Mouse (Mus musculus): ENCODE measurements around the gene Myh4. TPM values are rescaled to one million over a fixed set of nuclear protein-coding genes. Genes with fewer than 3 reads are reported as not detected.

Myh4 gene
- polyA plus RNA-seq (2014; fragmentation: Nextera tagmentation; extraction: Ambion mirVana) = 0.05 and 0.08 TPM in 2 replicates

GRCm38 (mm10) chr11:67237481-67238079 is at the start of gene Myh4:
TSS of gene Myh4 (plus strand) at chr11:67238029.
- H3K27ac ChIP-seq (replicated peaks; ENCODE audit: low read depth, low read length) = no peak within 1 kb of the TSS
- H3K27me3 ChIP-seq (ENCODE audit: control insufficient read depth, insufficient read depth, low read length) = no peaks in the 10 kb centered on the region
- no peaks in the 10 kb centered on the region for H3K36me3 ChIP-seq (ENCODE audit: control insufficient read depth, insufficient read depth, low read length)
- no peak for DNase-seq
- WGBS = 83% methylated on average over 5 of the region's 5 CpGs
- no peaks in the 10 kb centered on the region for H3K4me1 ChIP-seq (ENCODE audit: control insufficient read depth, insufficient read depth, low read length)
- ATAC-seq (ENCODE audit: low FRiP score, low TSS enrichment) = no peak
- H3K4me2 ChIP-seq (ENCODE audit: low read length) = no peak within 1 kb of the TSS
- no peak within 1 kb of the TSS for H3K4me3 ChIP-seq (replicated peaks; ENCODE audit: low read depth, low read length)
- H3K9ac ChIP-seq (replicated peaks; ENCODE audit: low read length) = no peak within 1 kb of the TSS
- H3K9me3 ChIP-seq (ENCODE audit: control insufficient read depth, low read length) = no peaks in the 10 kb centered on the region

GRCm38 (mm10) chr11:67190316-67190715 is 47.5 kb upstream of the Myh4 start:
- Histone ChIP-seq H3K27ac (replicated peaks; ENCODE audit: low read depth, low read length) (no peak overlapping the region), H3K9me3 (ENCODE audit: control insufficient read depth, low read length) (no peaks in the 10 kb centered on the region)
- WGBS = 88% methylated on average over 10 of the region's 10 CpGs

DNA sequence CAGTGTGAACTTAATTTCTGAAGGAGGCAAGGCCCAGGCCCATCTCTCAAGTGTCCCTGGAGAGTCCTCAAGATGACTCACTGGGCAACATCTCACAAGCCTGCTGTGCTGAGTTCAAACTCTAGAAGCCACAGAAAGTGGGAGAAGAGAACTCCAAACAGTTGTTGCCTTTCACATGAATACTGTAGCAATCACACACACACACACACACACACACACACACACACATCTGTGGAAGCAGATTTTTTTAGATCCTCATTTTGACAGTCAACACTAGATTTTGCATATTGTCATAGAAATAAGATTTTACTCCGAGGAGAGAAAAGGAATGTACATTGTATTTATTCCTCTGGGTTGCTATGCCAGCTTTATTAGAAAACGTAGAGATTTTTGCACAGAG is 47.0 kb upstream of the Myh4 start:
- H3K9ac ChIP-seq (replicated peaks; ENCODE audit: low read length) = no peak overlapping the region
- DNase-seq (no peak), ATAC-seq (ENCODE audit: low FRiP score, low TSS enrichment) (no peak)
- 92% methylated on average over 2 of the region's 2 CpGs for WGBS
- no peak overlapping the region for H3K4me3 ChIP-seq (replicated peaks; ENCODE audit: low read depth, low read length)
- H3K4me1 ChIP-seq (ENCODE audit: control insufficient read depth, insufficient read depth, low read length) = no peaks in the 10 kb centered on the region
- H3K27me3 ChIP-seq (ENCODE audit: control insufficient read depth, insufficient read depth, low read length) = no peaks in the 10 kb centered on the region
- no peak overlapping the region for H3K27ac ChIP-seq (replicated peaks; ENCODE audit: low read depth, low read length)
- no peaks in the 10 kb centered on the region for H3K9me3 ChIP-seq (ENCODE audit: control insufficient read depth, low read length)
- no peak overlapping the region for H3K4me2 ChIP-seq (ENCODE audit: low read length)
- H3K36me3 ChIP-seq (ENCODE audit: control insufficient read depth, insufficient read depth, low read length) = no peaks in the 10 kb centered on the region

More at GRCm38 (mm10) chr11:67190316-67190715, 47.5 kb upstream of the Myh4 start:
- ATAC-seq (ENCODE audit: low FRiP score, low TSS enrichment) (no peak), DNase-seq (no peak)
- Histone ChIP-seq H3K36me3 (ENCODE audit: control insufficient read depth, insufficient read depth, low read length) (no peaks in the 10 kb centered on the region), H3K9ac (replicated peaks; ENCODE audit: low read length) (no peak overlapping the region), H3K4me2 (ENCODE audit: low read length) (no peak overlapping the region), H3K27me3 (ENCODE audit: control insufficient read depth, insufficient read depth, low read length) (no peaks in the 10 kb centered on the region), H3K4me3 (replicated peaks; ENCODE audit: low read depth, low read length) (no peak overlapping the region), H3K4me1 (ENCODE audit: control insufficient read depth, insufficient read depth, low read length) (no peaks in the 10 kb centered on the region)

GRCm38 (mm10) chr11:67191496-67191895 is 46.3 kb upstream of the Myh4 start:
- no peaks in the 10 kb centered on the region for H3K27me3 ChIP-seq (ENCODE audit: control insufficient read depth, insufficient read depth, low read length)
- H3K9me3 ChIP-seq (ENCODE audit: control insufficient read depth, low read length) = no peaks in the 10 kb centered on the region
- H3K4me1 ChIP-seq (ENCODE audit: control insufficient read depth, insufficient read depth, low read length) = no peaks in the 10 kb centered on the region
- WGBS = 91% methylated on average over 14 of the region's 14 CpGs
- no peak overlapping the region for H3K9ac ChIP-seq (replicated peaks; ENCODE audit: low read length)
- DNase-seq (no peak), ATAC-seq (ENCODE audit: low FRiP score, low TSS enrichment) (no peak)
- no peak overlapping the region for H3K4me3 ChIP-seq (replicated peaks; ENCODE audit: low read depth, low read length)
- H3K4me2 ChIP-seq (ENCODE audit: low read length) = no peak overlapping the region
- no peaks in the 10 kb centered on the region for H3K36me3 ChIP-seq (ENCODE audit: control insufficient read depth, insufficient read depth, low read length)
- no peak overlapping the region for H3K27ac ChIP-seq (replicated peaks; ENCODE audit: low read depth, low read length)

- no peak overlapping the region for H3K9ac ChIP-seq (replicated peaks; ENCODE audit: low read length)
- DNase-seq (no peak), ATAC-seq (ENCODE audit: low FRiP score, low TSS enrichment) (no peak)
- no peaks in the 10 kb centered on the region for H3K36me3 ChIP-seq (ENCODE audit: control insufficient read depth, insufficient read depth, low read length)
- H3K27me3 ChIP-seq (ENCODE audit: control insufficient read depth, insufficient read depth, low read length) = no peaks in the 10 kb centered on the region
- H3K4me1 ChIP-seq (ENCODE audit: control insufficient read depth, insufficient read depth, low read length) = no peaks in the 10 kb centered on the region
- H3K9me3 ChIP-seq (ENCODE audit: control insufficient read depth, low read length) = no peaks in the 10 kb centered on the region
- H3K27ac ChIP-seq (replicated peaks; ENCODE audit: low read depth, low read length) = no peak overlapping the region
- no peak overlapping the region for H3K4me2 ChIP-seq (ENCODE audit: low read length)
- H3K4me3 ChIP-seq (replicated peaks; ENCODE audit: low read depth, low read length) = no peak overlapping the region
- WGBS = 29% methylated on average over 1 of the region's 1 CpGs
Observed at GRCm38 (mm10) chr11:67199321-67199720, 38.5 kb upstream of the Myh4 start.

DNA sequence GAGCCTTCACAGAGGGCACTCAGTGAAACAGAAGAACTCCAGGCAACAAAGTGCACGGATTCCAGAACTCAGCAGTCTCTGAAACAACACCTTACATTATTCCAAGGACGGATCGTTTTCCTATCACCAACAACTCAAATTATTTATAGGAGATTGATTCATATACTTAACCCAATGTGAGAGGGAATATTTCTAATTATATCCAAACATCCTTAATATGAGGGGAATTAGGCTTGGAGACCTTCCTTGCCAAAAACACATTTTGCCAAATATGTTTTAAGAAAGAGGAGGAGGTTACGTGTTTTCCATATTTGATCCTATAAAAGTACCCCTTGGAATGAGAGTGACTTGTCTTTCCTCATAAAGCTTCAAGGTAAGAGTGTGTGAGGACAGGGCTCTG is 38.1 kb upstream of the Myh4 start, which contains the start of gene Myh1:
Myh1 (plus strand) TSS at position 301 of the 400 bp plus-strand sequence.
- ATAC-seq (ENCODE audit: low FRiP score, low TSS enrichment) = no peak
- Histone ChIP-seq H3K27me3 (ENCODE audit: control insufficient read depth, insufficient read depth, low read length) (no peaks in the 10 kb centered on the region), H3K9me3 (ENCODE audit: control insufficient read depth, low read length) (no peaks in the 10 kb centered on the region), H3K36me3 (ENCODE audit: control insufficient read depth, insufficient read depth, low read length) (no peaks in the 10 kb centered on the region), H3K9ac (replicated peaks; ENCODE audit: low read length) (no peak within 1 kb of the TSS), H3K4me3 (replicated peaks; ENCODE audit: low read depth, low read length) (no peak within 1 kb of the TSS), H3K27ac (replicated peaks; ENCODE audit: low read depth, low read length) (no peak within 1 kb of the TSS), H3K4me2 (ENCODE audit: low read length) (no peak within 1 kb of the TSS), H3K4me1 (ENCODE audit: control insufficient read depth, insufficient read depth, low read length) (no peaks in the 10 kb centered on the region)
- no peak for DNase-seq
- WGBS = 83% methylated on average over 4 of the region's 4 CpGs

GRCm38 (mm10) chr11:67204766-67205165 is 33.1 kb upstream of the Myh4 start:
- WGBS = 76% methylated on average over 3 of the region's 3 CpGs
- Histone ChIP-seq H3K4me1 (ENCODE audit: control insufficient read depth, insufficient read depth, low read length) (no peaks in the 10 kb centered on the region), H3K4me2 (ENCODE audit: low read length) (no peak overlapping the region), H3K4me3 (replicated peaks; ENCODE audit: low read depth, low read length) (no peak overlapping the region), H3K36me3 (ENCODE audit: control insufficient read depth, insufficient read depth, low read length) (no peaks in the 10 kb centered on the region), H3K27me3 (ENCODE audit: control insufficient read depth, insufficient read depth, low read length) (no peaks in the 10 kb centered on the region), H3K9ac (replicated peaks; ENCODE audit: low read length) (no peak overlapping the region), H3K27ac (replicated peaks; ENCODE audit: low read depth, low read length) (no peak overlapping the region), H3K9me3 (ENCODE audit: control insufficient read depth, low read length) (no peaks in the 10 kb centered on the region)
- DNase-seq (no peak), ATAC-seq (ENCODE audit: low FRiP score, low TSS enrichment) (no peak)

GRCm38 (mm10) chr11:67221803-67222202 is 16.0 kb upstream of the Myh4 start:
- Histone ChIP-seq H3K36me3 (ENCODE audit: control insufficient read depth, insufficient read depth, low read length) (no peaks in the 10 kb centered on the region), H3K4me2 (ENCODE audit: low read length) (no peak overlapping the region), H3K27ac (replicated peaks; ENCODE audit: low read depth, low read length) (no peak overlapping the region), H3K27me3 (ENCODE audit: control insufficient read depth, insufficient read depth, low read length) (no peaks in the 10 kb centered on the region), H3K4me3 (replicated peaks; ENCODE audit: low read depth, low read length) (no peak overlapping the region), H3K4me1 (ENCODE audit: control insufficient read depth, insufficient read depth, low read length) (no peaks in the 10 kb centered on the region), H3K9ac (replicated peaks; ENCODE audit: low read length) (no peak overlapping the region), H3K9me3 (ENCODE audit: control insufficient read depth, low read length) (no peaks in the 10 kb centered on the region)
- 94% methylated on average over 8 of the region's 8 CpGs for WGBS
- ATAC-seq (ENCODE audit: low FRiP score, low TSS enrichment) = no peak
- DNase-seq = no peak

GRCm38 (mm10) chr11:67224466-67224865 is 13.4 kb upstream of the Myh4 start:
- no peak for ATAC-seq (ENCODE audit: low FRiP score, low TSS enrichment)
- H3K27ac ChIP-seq (replicated peaks; ENCODE audit: low read depth, low read length) = no peak overlapping the region
- H3K36me3 ChIP-seq (ENCODE audit: control insufficient read depth, insufficient read depth, low read length) = no peaks in the 10 kb centered on the region
- DNase-seq = no peak
- no peaks in the 10 kb centered on the region for H3K4me1 ChIP-seq (ENCODE audit: control insufficient read depth, insufficient read depth, low read length)
- no peaks in the 10 kb centered on the region for H3K9me3 ChIP-seq (ENCODE audit: control insufficient read depth, low read length)
- no peaks in the 10 kb centered on the region for H3K27me3 ChIP-seq (ENCODE audit: control insufficient read depth, insufficient read depth, low read length)
- H3K4me3 ChIP-seq (replicated peaks; ENCODE audit: low read depth, low read length) = no peak overlapping the region
- H3K4me2 ChIP-seq (ENCODE audit: low read length) = no peak overlapping the region
- 91% methylated on average over 3 of the region's 3 CpGs for WGBS
- H3K9ac ChIP-seq (replicated peaks; ENCODE audit: low read length) = no peak overlapping the region

Data from midbrain, embryonic 14.5 days (tissue).